Mouse (Mus musculus) small intestine, adult 2 months (tissue): ENCODE measurements around the gene Plbd1.

Experiments used
- CTCF ChIP-seq: fragments of 200-500 bp; IDR thresholded peaks from 2 replicates; pipeline ENCODE4 v1.5.1; 2012; ENCODE audit warnings: low read depth, mild to moderate bottlenecking, control low read depth, inconsistent platforms, low read length, moderate library complexity, mixed read lengths; ENCODE audit not compliant: insufficient replicate concordance, insufficient read length; ENCODE audit errors: extremely low read depth
- POLR2A ChIP-seq: fragments of 200-500 bp; IDR thresholded peaks from 2 replicates; pipeline ENCODE4 v1.6.1; 2012; ENCODE audit warnings: low read depth, mild to moderate bottlenecking, control low read depth, inconsistent platforms, low read length, moderate library complexity

- TF ChIP-seq POLR2A: no peak
- no peak for TF ChIP-seq CTCF
Observed at GRCm38 (mm10) chr6:136650664-136651063, 11.1 kb downstream of the Plbd1 start.
